Mouse (Mus musculus): Measurements from ENCODE around the gene Zfp950. TPM values are rescaled to one million over a fixed set of nuclear protein-coding genes. Genes with fewer than 3 reads are reported as not detected.
A peak's percentile ranks its signal among the peaks of the same experiment; 100 is the strongest.

Gene Zfp950
- total RNA-seq, 1 experiment from 2014 or later = 44.0 TPM

DNA sequence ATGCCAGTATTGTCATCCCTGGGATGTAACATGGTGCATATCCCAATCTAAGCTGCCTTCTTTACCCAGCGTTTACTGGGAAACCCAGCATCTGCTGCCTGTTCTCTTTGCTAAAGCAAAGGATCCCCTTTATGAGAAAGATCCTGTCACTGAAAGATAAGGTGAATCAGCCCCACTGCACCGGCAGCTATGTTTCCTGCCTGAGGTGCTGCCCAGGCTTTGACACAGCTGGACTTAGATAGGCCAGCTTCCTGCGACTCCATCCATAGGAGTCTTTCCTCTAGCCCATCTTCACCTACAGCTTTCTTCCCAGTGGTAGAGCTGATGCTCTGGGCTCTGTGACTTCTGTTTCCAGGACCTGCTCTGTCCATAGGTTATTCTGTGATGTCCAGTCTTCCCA lies 62.0 kb downstream of the Zfp950 start:
- ATAC-seq (replicated peaks; ENCODE audit: insufficient number of reproducible peaks, low FRiP score, low TSS enrichment, poor library complexity, severe bottlenecking) = no peak

DNA sequence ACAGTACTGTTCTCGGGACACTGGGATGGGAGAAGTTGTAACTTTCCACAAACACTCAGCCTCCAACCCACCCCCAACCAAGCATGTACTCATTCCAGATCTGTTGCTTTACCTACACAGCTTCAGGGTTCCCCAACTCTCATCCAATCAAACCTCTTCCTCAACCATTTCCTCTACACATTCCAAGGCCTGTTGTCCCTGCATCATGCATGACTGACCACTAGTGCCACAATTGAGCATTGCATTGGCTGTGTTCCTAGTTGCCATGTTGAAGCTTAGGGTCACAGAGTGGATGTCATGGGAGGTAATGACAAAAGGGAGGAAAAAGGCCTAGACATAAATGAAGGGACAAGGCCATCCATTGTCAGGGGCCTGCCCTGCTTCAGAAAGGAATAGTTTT lies 75.6 kb downstream of the Zfp950 start:
- ATAC-seq (replicated peaks; ENCODE audit: insufficient number of reproducible peaks, low FRiP score, low TSS enrichment, poor library complexity, severe bottlenecking) = no peak

DNA sequence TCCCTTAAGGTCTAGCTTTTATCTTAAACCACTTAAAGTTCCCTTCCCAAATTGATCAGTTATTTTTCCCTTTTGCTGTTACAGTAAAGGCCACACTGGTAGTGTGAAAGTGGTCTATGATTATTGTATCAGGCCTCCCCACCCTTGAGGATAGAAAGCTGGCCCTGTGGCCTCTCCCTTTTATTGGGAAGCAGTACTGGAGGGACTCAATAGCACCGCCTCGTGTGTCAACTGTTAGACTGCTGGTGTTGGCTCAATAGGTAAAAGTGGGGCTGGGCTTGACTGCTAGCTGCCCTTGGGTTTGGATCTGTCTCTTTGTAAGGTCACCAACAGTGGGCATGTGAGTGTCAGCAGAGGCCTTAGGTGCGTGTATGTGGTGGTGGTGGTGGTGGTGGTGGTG lies 76.3 kb downstream of the Zfp950 start:
- ATAC-seq (replicated peaks; ENCODE audit: insufficient number of reproducible peaks, low FRiP score, low TSS enrichment, poor library complexity, severe bottlenecking) = no peak

DNA sequence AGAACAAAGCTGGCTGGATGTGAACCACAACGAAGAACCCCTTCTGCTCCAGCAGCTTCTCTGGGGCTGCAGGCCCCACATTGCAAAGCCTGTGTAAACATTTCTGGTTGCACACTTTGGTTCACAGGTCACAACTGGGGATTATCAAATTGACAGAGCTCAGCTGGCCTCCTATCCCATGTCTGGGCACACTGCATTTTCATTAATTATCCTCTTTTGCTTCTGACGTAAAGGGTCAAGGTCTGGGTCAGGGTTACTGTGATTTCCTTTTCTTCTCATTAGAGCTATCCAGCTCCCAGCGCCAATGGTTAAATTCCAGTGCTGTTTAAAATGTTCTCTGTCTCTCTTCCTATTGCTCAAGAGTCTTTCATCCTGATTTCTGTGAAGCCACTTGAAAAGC lies 83.1 kb downstream of the Zfp950 start:
- no peak for ATAC-seq (replicated peaks; ENCODE audit: insufficient number of reproducible peaks, low FRiP score, low TSS enrichment, poor library complexity, severe bottlenecking)

DNA sequence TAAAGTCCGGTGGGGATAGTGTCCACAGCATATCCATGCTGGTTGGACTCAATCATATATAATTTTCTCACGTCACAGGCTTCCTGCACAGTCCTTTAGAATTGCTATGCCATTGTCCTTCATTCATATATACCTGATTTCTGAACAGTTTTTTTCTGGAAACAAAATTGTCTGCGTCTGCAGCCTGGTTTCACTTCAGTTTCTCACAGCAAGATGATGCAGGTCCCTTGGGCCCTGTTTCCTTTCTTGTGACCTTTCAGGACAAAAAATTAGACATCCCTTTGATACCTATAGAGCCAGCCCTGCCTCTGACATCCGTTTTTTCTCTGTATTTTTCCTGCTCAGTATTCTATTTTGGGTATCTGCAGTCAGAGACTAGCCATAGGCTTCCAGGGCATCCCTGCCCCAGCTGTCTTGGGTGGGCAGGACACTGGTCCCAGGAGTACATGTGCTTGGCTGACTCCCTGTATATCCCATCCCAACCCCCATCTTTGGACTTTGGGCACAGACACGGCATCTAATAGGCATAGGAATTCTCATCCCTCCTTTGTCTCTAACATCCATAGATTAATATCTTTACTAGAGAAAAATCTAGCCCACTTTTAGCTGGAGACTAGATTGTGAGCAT lies 83.7 kb downstream of the Zfp950 start:
- no peak; the same call in 1 of the 2 replicates for ATAC-seq (replicated peaks; ENCODE audit: insufficient number of reproducible peaks, low FRiP score, low TSS enrichment, poor library complexity, severe bottlenecking)

DNA sequence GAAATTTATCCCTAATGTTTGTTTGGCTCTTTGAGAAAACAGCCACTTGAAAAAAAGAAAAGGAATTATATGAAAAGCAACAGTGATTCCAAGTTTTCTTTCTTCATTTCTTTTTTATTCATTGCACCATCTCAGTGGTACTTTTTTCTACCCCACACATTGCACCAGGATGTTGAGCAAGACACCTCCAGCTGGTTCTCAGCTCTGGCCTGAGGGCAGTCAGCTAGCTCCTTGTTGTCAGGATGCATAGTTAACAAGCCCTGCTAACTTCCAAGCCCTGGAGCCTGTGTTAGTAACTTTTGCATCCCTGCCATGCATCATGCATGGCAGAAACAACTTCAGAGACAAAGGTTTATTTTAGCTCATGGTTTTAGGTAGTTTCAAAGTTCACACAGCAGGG lies 87.9 kb downstream of the Zfp950 start:
- ATAC-seq (replicated peaks; ENCODE audit: insufficient number of reproducible peaks, low FRiP score, low TSS enrichment, poor library complexity, severe bottlenecking) = 0 out of 2 replicates have a peak, but pooled peaks have one; percentile 16

DNA sequence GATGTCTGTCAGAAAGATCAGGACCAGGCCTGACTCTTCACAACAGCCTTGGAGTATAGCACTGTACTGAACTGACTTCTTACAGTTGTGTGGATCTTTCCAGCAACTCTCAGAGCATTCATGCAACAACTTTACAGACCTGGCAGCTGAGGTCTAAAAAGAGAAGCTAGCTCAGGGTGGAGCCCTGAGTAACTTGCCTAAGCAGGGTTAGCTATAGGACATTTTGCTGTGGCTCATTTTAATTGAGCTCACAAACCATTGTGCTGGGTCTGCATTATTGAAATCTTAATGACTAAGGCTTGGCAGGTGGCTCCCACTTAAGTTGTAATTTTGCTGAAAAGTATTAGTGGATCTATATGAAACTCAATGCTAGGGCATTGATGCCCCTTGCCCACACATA lies 88.6 kb downstream of the Zfp950 start:
- peak; percentile 63 for ATAC-seq (replicated peaks; ENCODE audit: insufficient number of reproducible peaks, low FRiP score, low TSS enrichment, poor library complexity, severe bottlenecking)

DNA sequence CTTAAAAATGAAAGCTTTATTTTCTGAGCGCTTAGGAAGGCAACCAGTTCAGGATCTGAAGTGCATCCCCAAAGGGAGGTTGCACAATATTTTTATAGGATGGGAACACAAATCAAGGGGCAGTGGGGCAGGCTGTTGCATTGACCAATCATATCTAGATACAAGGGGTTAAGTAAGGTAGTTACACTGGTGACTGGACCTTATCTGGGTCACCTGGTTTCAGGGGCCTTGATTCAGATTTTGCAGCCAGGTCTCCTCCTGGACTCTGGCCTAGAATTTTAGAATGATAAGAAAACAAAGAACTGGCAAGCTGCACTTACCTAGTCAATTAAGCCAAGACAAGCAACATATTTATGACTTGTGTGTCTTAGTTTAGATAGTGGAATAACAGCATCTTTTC lies 89.5 kb downstream of the Zfp950 start:
- no peak for ATAC-seq (replicated peaks; ENCODE audit: insufficient number of reproducible peaks, low FRiP score, low TSS enrichment, poor library complexity, severe bottlenecking)

DNA sequence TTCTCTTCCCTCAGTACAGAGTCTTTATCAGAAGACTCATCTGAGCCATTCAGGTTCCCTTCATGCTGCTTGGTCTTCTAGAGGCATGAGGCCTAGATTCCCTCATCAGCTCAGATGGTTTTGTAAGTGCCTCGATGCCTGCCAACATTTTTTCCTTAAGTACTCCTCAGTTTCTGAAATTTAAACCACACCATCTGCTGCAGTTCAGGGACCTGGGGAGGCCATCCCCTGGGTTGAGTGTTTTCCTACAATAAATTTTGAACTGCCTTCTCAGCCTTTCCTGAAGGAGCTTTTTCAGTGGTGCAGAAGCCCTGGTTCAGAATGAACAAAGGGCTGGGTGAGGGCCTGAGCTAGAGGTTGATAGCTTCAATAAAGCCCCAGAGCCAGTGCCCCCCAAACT lies 91.2 kb downstream of the Zfp950 start:
- ATAC-seq (replicated peaks; ENCODE audit: insufficient number of reproducible peaks, low FRiP score, low TSS enrichment, poor library complexity, severe bottlenecking) = no peak

DNA sequence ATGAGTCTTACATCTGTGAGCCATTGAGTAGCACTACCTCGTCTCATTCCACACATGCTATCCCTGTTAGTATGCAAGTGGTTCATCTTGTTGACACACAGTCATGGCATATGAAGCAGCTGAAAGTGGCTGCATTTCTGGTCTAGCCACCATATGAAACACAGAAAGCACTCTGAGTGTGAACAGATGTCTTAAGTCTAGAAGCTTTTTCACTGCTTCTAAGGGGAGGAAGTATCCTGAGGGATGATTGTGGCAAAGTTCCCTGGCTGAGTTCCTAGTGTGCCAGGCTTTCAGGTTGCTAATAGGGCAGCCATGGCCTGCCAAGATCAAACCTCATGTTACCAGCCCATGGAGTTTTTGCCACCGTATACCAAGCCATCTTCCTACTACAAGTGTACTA lies 92.0 kb downstream of the Zfp950 start:
- ATAC-seq (replicated peaks; ENCODE audit: insufficient number of reproducible peaks, low FRiP score, low TSS enrichment, poor library complexity, severe bottlenecking) = no peak

DNA sequence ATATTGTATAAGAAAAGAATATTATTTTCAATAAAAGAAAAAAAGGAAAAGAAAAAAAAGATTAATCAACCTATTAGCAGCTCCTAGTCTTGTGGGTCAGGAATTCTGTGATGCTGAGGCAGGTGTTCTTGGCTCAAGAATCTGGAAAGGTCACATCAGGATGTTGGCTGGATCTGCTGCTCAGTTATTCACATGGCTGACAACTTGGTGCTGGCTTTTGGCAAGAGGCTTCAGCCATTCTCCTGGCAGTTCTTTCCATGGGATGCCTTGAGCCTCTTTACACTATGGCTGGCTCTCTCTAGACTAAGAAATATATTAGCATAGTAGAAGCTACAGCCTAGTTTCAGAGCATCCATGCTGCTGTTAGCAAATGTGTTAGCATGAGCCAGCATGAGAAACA lies 101.5 kb downstream of the Zfp950 start:
- ATAC-seq (replicated peaks; ENCODE audit: insufficient number of reproducible peaks, low FRiP score, low TSS enrichment, poor library complexity, severe bottlenecking) = no peak

DNA sequence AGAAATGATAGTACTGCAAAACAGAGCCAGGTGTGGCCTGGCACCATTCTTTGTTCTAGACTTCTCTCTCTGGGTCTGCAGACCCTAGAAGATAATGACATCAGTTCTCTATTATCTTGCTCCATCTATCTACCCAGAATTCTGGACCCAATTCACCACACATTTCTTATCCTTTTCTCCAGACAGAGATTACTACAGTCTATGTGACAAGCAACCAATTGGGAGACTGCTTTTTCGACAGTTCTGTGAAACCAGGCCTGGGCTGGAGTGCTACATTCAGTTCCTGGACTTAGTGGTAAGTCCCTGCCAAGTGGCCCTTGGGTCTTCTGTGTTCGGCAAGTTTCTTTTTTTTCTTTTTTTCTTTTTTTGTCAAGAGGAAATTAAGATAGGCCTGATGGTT lies 109.1 kb downstream of the Zfp950 start:
- no peak for ATAC-seq (replicated peaks; ENCODE audit: insufficient number of reproducible peaks, low FRiP score, low TSS enrichment, poor library complexity, severe bottlenecking)

DNA sequence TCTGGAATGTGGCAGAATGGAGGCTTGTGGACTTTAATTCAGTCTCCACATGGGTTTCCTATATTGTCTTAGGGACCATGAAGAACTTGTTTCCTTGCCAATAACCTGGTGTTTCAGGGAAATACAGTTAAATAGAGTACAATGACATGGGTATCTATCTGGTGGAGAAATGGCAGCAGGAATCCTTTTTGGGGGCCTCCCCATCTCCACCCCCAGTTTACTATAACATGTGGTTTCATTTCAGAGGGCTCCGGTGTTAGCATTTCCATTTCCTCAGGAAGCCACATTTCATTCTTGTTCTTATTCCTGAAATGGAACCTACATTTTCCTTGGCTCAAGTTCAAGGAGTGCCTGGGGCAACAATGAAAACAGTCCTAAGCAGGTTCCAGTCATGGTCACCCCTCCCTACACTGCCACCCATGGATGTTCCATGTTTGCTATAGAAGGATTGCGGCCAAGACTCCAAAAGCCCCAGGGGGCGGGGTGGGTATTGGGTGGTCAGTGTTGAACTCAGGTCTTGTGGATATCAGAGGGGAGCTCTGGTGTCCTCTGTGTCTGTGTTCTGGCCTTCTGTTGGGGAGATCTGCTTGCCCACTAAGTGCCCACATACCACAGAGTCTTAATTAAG lies 118.6 kb downstream of the Zfp950 start:
- no peak for ATAC-seq (replicated peaks; ENCODE audit: insufficient number of reproducible peaks, low FRiP score, low TSS enrichment, poor library complexity, severe bottlenecking)

DNA sequence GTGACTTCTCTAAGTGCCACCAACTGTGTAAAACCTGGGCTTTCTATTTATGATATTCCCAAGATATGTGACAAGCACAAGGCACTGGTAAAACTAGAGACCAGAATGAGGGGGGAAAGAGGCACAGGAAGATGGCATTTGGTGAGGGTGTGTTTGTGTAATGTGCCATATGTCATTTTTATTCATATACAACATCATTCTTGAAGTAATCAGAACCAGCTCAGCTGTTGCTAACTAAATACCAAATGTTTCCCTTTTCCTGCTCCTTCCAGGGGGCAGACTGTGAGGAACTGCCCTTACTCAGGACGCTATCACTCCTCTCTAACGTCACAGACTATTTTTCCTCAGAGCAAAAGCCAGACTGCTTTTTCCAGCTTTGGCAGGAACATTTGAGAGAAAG lies 119.1 kb downstream of the Zfp950 start:
- ATAC-seq (replicated peaks; ENCODE audit: insufficient number of reproducible peaks, low FRiP score, low TSS enrichment, poor library complexity, severe bottlenecking) = no peak

DNA sequence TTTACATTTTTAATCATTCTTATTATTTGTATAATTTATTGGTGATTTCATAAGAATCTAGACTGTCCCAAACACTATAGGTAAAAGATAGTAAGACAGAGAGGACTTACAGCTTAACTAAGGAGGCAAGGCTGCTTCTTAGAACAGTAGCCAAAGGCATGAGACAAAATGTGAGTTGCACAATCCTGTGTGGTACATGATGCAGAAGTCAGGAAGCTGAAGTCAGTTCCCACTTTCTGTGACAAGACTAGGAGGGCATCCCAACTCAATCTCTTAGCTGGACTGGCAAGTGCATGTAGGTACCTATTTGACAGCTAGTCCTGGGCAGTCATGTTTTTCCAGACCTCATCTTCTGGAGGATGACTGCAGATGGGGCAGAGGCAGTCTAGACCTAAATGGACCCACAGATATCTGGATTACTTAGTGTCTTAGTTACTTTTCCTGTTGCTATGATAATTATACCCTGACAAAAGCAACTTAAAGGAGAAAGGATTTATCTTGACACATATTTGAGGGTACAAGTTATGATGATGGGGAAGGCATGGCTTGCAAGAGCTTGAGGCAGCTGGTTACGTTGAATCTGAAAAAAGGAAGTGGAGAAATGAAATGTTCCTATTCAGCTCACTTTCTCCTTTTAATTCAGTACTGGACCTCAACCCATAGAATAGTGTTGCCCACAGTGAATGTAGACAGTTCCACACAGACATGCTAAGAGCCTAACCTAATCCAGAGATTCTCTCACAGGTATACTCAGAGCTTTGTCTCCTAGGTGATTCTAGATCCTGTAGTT lies 123.0 kb downstream of the Zfp950 start:
- ATAC-seq (replicated peaks; ENCODE audit: insufficient number of reproducible peaks, low FRiP score, low TSS enrichment, poor library complexity, severe bottlenecking) = peak; percentile 76

DNA sequence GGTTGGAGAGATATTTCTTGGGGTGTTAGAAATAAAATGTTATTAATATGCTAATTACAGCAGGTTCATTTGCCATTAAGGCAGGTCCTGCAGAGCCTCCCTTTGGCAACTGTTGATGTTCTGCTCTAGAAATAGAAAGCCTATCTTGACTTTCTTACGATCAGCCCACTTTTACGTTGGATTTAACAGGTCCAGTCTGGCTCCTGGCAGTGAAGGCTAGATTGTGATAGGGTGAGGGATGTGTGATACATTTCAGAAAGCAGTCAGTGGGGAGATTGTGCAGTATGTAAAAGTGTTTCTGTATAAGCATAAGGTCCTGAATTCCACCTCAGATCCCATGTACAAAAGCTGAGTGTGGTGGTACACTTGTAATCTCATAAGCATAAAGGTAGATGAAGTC lies 131.4 kb downstream of the Zfp950 start:
- no peak for ATAC-seq (replicated peaks; ENCODE audit: insufficient number of reproducible peaks, low FRiP score, low TSS enrichment, poor library complexity, severe bottlenecking)

Measured in monocyte, adult 5-6 weeks (primary cell).